Mouse (Mus musculus) heart, adult 9 months (tissue): ENCODE results near the gene Fbxo28.
"Not testable (repeated sequence)": the region's sequence is repeated elsewhere in the genome, so short reads cannot be mapped to it uniquely, and the experiment has no call there.

ENCODE experiments used
- DNase-seq, 2 experiments: peaks; one replicate each; pipeline ENCODE4 v3.0.0; 2022; ENCODE audit warnings: low spot score in 2 of 2

Gene Fbxo28

GRCm38 (mm10) chr1:182341993-182342392, 564 bp upstream of the Fbxo28 start:
- no peak for DNase-seq

GRCm38 (mm10) chr1:182340281-182340680, 1.1 kb downstream of the Fbxo28 start:
- DNase-seq = no peak

GRCm38 (mm10) chr1:182338961-182339565, 2.4 kb downstream of the Fbxo28 start:
- no peak for DNase-seq

GRCm38 (mm10) chr1:182333766-182334437, 7.5 kb downstream of the Fbxo28 start:
- no peak for DNase-seq

- DNase-seq = no peak
Measured at GRCm38 (mm10) chr1:182332090-182333034, 9.1 kb downstream of the Fbxo28 start.

GRCm38 (mm10) chr1:182325919-182326318, 15.5 kb downstream of the Fbxo28 start:
- DNase-seq = no peak

GRCm38 (mm10) chr1:182324552-182324951, 16.9 kb downstream of the Fbxo28 start:
- no peak for DNase-seq

- no peak for DNase-seq
Measured at GRCm38 (mm10) chr1:182323139-182323538, 18.3 kb downstream of the Fbxo28 start.

- no peak for DNase-seq
Measured at GRCm38 (mm10) chr1:182314201-182314600, 27.2 kb downstream of the Fbxo28 start.

GRCm38 (mm10) chr1:182313181-182313580, 28.2 kb downstream of the Fbxo28 start:
- DNase-seq = no peak

- no peak for DNase-seq
Measured at GRCm38 (mm10) chr1:182311376-182311775, 30.1 kb downstream of the Fbxo28 start.

GRCm38 (mm10) chr1:182310316-182310715, 31.1 kb downstream of the Fbxo28 start:
- no peak for DNase-seq

GRCm38 (mm10) chr1:182309403-182309802, 32.0 kb downstream of the Fbxo28 start:
- DNase-seq = no peak

- DNase-seq = no peak
Measured at GRCm38 (mm10) chr1:182302916-182303315, 38.5 kb downstream of the Fbxo28 start.

- DNase-seq = no peak
Measured at GRCm38 (mm10) chr1:182302176-182302870, 39.1 kb downstream of the Fbxo28 start.

GRCm38 (mm10) chr1:182297821-182298220, 43.6 kb downstream of the Fbxo28 start:
- no peak for DNase-seq

- DNase-seq = no peak
Measured at GRCm38 (mm10) chr1:182297246-182297645, 44.2 kb downstream of the Fbxo28 start.

GRCm38 (mm10) chr1:182296816-182297215, 44.6 kb downstream of the Fbxo28 start:
- DNase-seq = no peak

GRCm38 (mm10) chr1:182296141-182296540, 45.3 kb downstream of the Fbxo28 start:
- no peak for DNase-seq

- no peak for DNase-seq
Measured at GRCm38 (mm10) chr1:182292291-182292690, 49.1 kb downstream of the Fbxo28 start.

- not testable (repeated sequence) for DNase-seq
Measured at GRCm38 (mm10) chr1:182290741-182291140, 50.7 kb downstream of the Fbxo28 start.

- DNase-seq = peak in 1 of 2 experiments; percentile 7
Measured at GRCm38 (mm10) chr1:182289781-182290180, 51.6 kb downstream of the Fbxo28 start.
